In genomic region chr16:48799470-48799869, GRCm38 (mm10) we compare ENCODE assay signal across 29 mouse cellular contexts. TPM values are rescaled to one million over a fixed set of nuclear protein-coding genes. Genes with fewer than 3 reads are reported as not detected.
DNase-seq lines count a peak whose midpoint lies in the region; ATAC-seq and TF ChIP-seq lines count a peak whose summit lies in the region.
"Had no signal": no experiment of that assay in that cellular context is flagged by ENCODE, and none has a peak within 500 bp of the region (broad histone marks: within the 10 kb centered on the region; RNA-seq: fewer than 3 reads in every experiment).

No protein-coding gene starts in this region.

- no peak overlapping the region for H3K4me3 ChIP-seq in lung, postnatal 0 days (ENCODE audit: low read depth, low read length)
- no peak overlapping the region for H3K4me3 ChIP-seq in heart, adult 2 months
- H3K4me3 ChIP-seq: embryonic facial prominence, embryonic 15.5 days; forebrain, embryonic 12.5 days; heart, embryonic 13.5 days; hindbrain, embryonic 15.5 days had no signal

- H3K27me3 ChIP-seq in lung, postnatal 0 days (replicated peaks; ENCODE audit: insufficient read depth, low read length), result no peaks in the 10 kb centered on the region
- peaks cover 1% of the 10 kb centered on the region; the same call in 1 of the 2 replicates for H3K27me3 ChIP-seq in heart, adult 2 months (ENCODE audit: control insufficient read depth, insufficient read depth, low read length)
- H3K27me3 ChIP-seq: embryonic facial prominence, embryonic 15.5 days; forebrain, embryonic 12.5 days; heart, embryonic 13.5 days; hindbrain, embryonic 15.5 days; Patski had no signal

- no peak overlapping the region for H3K9ac ChIP-seq in lung, postnatal 0 days (replicated peaks; ENCODE audit: low read depth)
- no peak overlapping the region for H3K9ac ChIP-seq in heart, adult 2 months (ENCODE audit: low read depth, low read length)
- H3K9ac ChIP-seq: embryonic facial prominence, embryonic 15.5 days; forebrain, embryonic 12.5 days; heart, embryonic 13.5 days; hindbrain, embryonic 15.5 days had no signal

- intact Hi-C loops in heart, adult 2 months (cut with DNase I), result no loop called here

- no peak for TF ChIP-seq POLR2A in heart, adult 2 months (IDR thresholded peaks at IDR 0.05; ENCODE audit: insufficient read depth, low read depth, low read length)

- 0 out of 2 replicates have a peak overlapping the region, but pooled peaks have one; percentile 26 for H3K27ac ChIP-seq in lung, postnatal 0 days (ENCODE audit: low read length)
- no peak overlapping the region for H3K27ac ChIP-seq in heart, adult 2 months
- H3K27ac ChIP-seq: embryonic facial prominence, embryonic 15.5 days; forebrain, embryonic 12.5 days; heart, embryonic 13.5 days; hindbrain, embryonic 15.5 days had no signal

- TF ChIP-seq EP300 in lung, postnatal 0 days (IDR thresholded peaks at IDR 0.05), result peak; percentile 97
- TF ChIP-seq EP300 in heart, adult 2 months (IDR thresholded peaks at IDR 0.05; ENCODE audit: insufficient read depth, low read depth, low read length), result no peak

- peak; percentile 72 for ATAC-seq in lung, postnatal 0 days
- peak; percentile 59 for ATAC-seq in megakaryocyte, adult 5-6 weeks (ENCODE audit: poor library complexity, severe bottlenecking)
- ATAC-seq: forebrain, embryonic 16.5 days; intestine, embryonic 16.5 days; Patski had no signal

- H3K4me2 ChIP-seq in lung, postnatal 0 days (replicated peaks; ENCODE audit: low read depth, low read length), result no peak overlapping the region
- H3K4me2 ChIP-seq: embryonic facial prominence, embryonic 15.5 days; forebrain, embryonic 12.5 days; heart, embryonic 13.5 days; hindbrain, embryonic 15.5 days had no signal

- no peaks in the 10 kb centered on the region for H3K36me3 ChIP-seq in lung, postnatal 0 days (ENCODE audit: insufficient read depth, low read length)
- H3K36me3 ChIP-seq in heart, adult 2 months (ENCODE audit: control insufficient read depth, insufficient read depth, low read length), result no peaks in the 10 kb centered on the region
- H3K36me3 ChIP-seq: embryonic facial prominence, embryonic 15.5 days; forebrain, embryonic 12.5 days; heart, embryonic 13.5 days; hindbrain, embryonic 15.5 days had no signal

- peak; percentile 78 for DNase-seq in lung, postnatal 0 days (ENCODE audit: low spot score)
- no peak for DNase-seq in lung, postnatal 4 days
- DNase-seq in 416B (ENCODE audit: low read depth) (peak; percentile 46), adipocyte (ENCODE audit: low spot score) (peak; percentile 3)
- DNase-seq in heart, adult 2 months, result no peak
- no peak for DNase-seq in kidney, adult 11 months
- DNase-seq: adrenal gland, postnatal 25 days; cerebellum, adult 11 months; cerebellum, adult 8-10 months; cerebellum, postnatal 14 days; embryo, embryonic 11 days; gastrocnemius, postnatal 10 days; heart, postnatal 36 days had no signal

- H3K4me1 ChIP-seq in lung, postnatal 0 days (ENCODE audit: insufficient read depth, low read depth, low read length), result no peaks in the 10 kb centered on the region
- H3K4me1 ChIP-seq in heart, adult 2 months (ENCODE audit: control insufficient read depth, insufficient read depth, low read length), result no peaks in the 10 kb centered on the region
- H3K4me1 ChIP-seq: embryonic facial prominence, embryonic 15.5 days; forebrain, embryonic 12.5 days; heart, embryonic 13.5 days; hindbrain, embryonic 15.5 days had no signal

- no peak for TF ChIP-seq CTCF in lung, postnatal 0 days (IDR thresholded peaks at IDR 0.05)
- TF ChIP-seq CTCF in heart, adult 2 months (IDR thresholded peaks at IDR 0.05), result no peak

- WGBS in lung, postnatal 0 days, result 49% methylated on average over 3 of the region's 3 CpGs
- 71% methylated on average over 3 of the region's 3 CpGs for WGBS in heart, adult 2 months

- no peaks in the 10 kb centered on the region for H3K79me2 ChIP-seq in heart, adult 2 months (replicated peaks; ENCODE audit: control insufficient read depth, insufficient read depth, low read length)

- no peaks in the 10 kb centered on the region for H3K9me3 ChIP-seq in lung, postnatal 0 days (ENCODE audit: low read length)
- H3K9me3 ChIP-seq: embryonic facial prominence, embryonic 15.5 days; forebrain, embryonic 12.5 days; heart, embryonic 13.5 days; hindbrain, embryonic 15.5 days had no signal

RNA-seq across cellular contexts. Expression of gene Retnlb, which starts 17.2 kb away (rescaled TPM):
- polyA plus RNA-seq in lung, postnatal 0 days (2015; fragmentation: Nextera tagmentation; extraction: Ambion mirVana), result 0.20 and 0.42 TPM in 2 replicates
- total RNA-seq in megakaryocyte, adult 5-6 weeks (2015), result not detected in 2 replicates
- not detected in 2 replicates for total RNA-seq in megakaryocyte, adult 5-6 weeks (2017)
- total RNA-seq in heart, adult 2 months (2021), result not detected
- not detected in 2 replicates for polyA plus RNA-seq in heart, adult 2 months (2012; rRNA removed)
- total RNA-seq: adrenal gland, postnatal 25 days; common myeloid progenitor, adult 5-6 weeks; gastrocnemius, postnatal 10 days; heart, postnatal 36 days; MEL had no signal
- polyA plus RNA-seq: C2C12; embryonic facial prominence, embryonic 11.5 days; embryonic facial prominence, embryonic 15.5 days; forebrain, embryonic 12.5 days; forebrain, embryonic 16.5 days; frontal cortex, adult 2 months; gonadal fat pad, adult 2 months; heart, embryonic 13.5 days; heart, postnatal 0 days; hindbrain, embryonic 11.5 days; hindbrain, embryonic 15.5 days; intestine, embryonic 16.5 days; Patski had no signal

RNA-seq across cellular contexts. Expression of gene Trat1, which starts 27.6 kb away (rescaled TPM):
- polyA plus RNA-seq in lung, postnatal 0 days (2015; fragmentation: Nextera tagmentation; extraction: Ambion mirVana), result 0.16 TPM in 1 of 2 replicates, not detected in the other
- 0.14 and 0.27 TPM in 2 replicates for total RNA-seq in megakaryocyte, adult 5-6 weeks (2015)
- total RNA-seq in megakaryocyte, adult 5-6 weeks (2017), result 0.26 TPM in 1 of 2 replicates, not detected in the other
- total RNA-seq in heart, adult 2 months (2021), result under 1 TPM in 1 of 2 experiments, not detected in 1; 0.25 TPM
- 0.04 and 0.12 TPM in 2 replicates for polyA plus RNA-seq in heart, adult 2 months (2012; rRNA removed)
- total RNA-seq: gastrocnemius, postnatal 10 days; heart, postnatal 36 days; MEL had no signal
- polyA plus RNA-seq: C2C12; embryonic facial prominence, embryonic 11.5 days; embryonic facial prominence, embryonic 15.5 days; forebrain, embryonic 16.5 days; heart, embryonic 13.5 days; heart, postnatal 0 days; hindbrain, embryonic 11.5 days; Patski had no signal

RNA-seq across cellular contexts. Expression of gene Retnla, which starts 42.9 kb away (rescaled TPM):
- 693 and 1,146 TPM in 2 replicates for polyA plus RNA-seq in lung, postnatal 0 days (2015; fragmentation: Nextera tagmentation; extraction: Ambion mirVana)
- 0.82 TPM in 1 of 2 replicates, not detected in the other for total RNA-seq in megakaryocyte, adult 5-6 weeks (2015)
- total RNA-seq in megakaryocyte, adult 5-6 weeks (2017), result not detected in 2 replicates
- total RNA-seq in heart, adult 2 months (2021), result 1 to 10 TPM; 2.1 to 3.0 TPM
- polyA plus RNA-seq in heart, adult 2 months (2012; rRNA removed), result 52.0 and 56.1 TPM in 2 replicates
- total RNA-seq: common myeloid progenitor, adult 5-6 weeks; MEL had no signal
- polyA plus RNA-seq: C2C12; embryonic facial prominence, embryonic 11.5 days; embryonic facial prominence, embryonic 15.5 days; forebrain, embryonic 12.5 days; forebrain, embryonic 16.5 days; frontal cortex, adult 2 months; heart, embryonic 13.5 days; hindbrain, embryonic 11.5 days; hindbrain, embryonic 15.5 days; intestine, embryonic 16.5 days; Patski had no signal

Comparison
In these comparisons a context has a peak if more than half of its experiments do, and no peak if none do; other contexts are left out.
1. DNase-seq: peak in lung, postnatal 0 days (single experiment), 416B (single experiment) and adipocyte (single experiment); none in lung, postnatal 4 days (0 of 2), heart, adult 2 months (0 of 2) and kidney, adult 11 months (single experiment).